Mouse (Mus musculus): ENCODE results near the gene Ltbp3.

Gene Ltbp3

GRCm38 (mm10) chr19:5723934-5724548, 16.7 kb upstream of the Ltbp3 start:
- DNase-seq (ENCODE audit: low read depth, low spot score), result no peak

GRCm38 (mm10) chr19:5724549-5724941, 16.2 kb upstream of the Ltbp3 start:
- no peak for DNase-seq (ENCODE audit: low read depth, low spot score)

- no peak for DNase-seq (ENCODE audit: low read depth, low spot score)
Observed at GRCm38 (mm10) chr19:5725029-5725707, 15.5 kb upstream of the Ltbp3 start.

GRCm38 (mm10) chr19:5725767-5726515, 14.8 kb upstream of the Ltbp3 start, which contains the start of gene Ehbp1l1:
Gene Ehbp1l1, minus strand, starts transcription at chr19:5726317.
- no peak for DNase-seq (ENCODE audit: low read depth, low spot score)

GRCm38 (mm10) chr19:5726961-5727578, 13.6 kb upstream of the Ltbp3 start:
- DNase-seq (ENCODE audit: low read depth, low spot score), result no peak

GRCm38 (mm10) chr19:5727701-5728100, 13.0 kb upstream of the Ltbp3 start:
- DNase-seq (ENCODE audit: low read depth, low spot score), result peak; percentile 48

- DNase-seq (ENCODE audit: low read depth, low spot score), result no peak
Observed at GRCm38 (mm10) chr19:5728631-5729443, 11.9 kb upstream of the Ltbp3 start.

GRCm38 (mm10) chr19:5729444-5729815, 11.3 kb upstream of the Ltbp3 start, which contains the start of gene Fam89b:
Gene Fam89b, minus strand, starts transcription at chr19:5729653.
- DNase-seq (ENCODE audit: low read depth, low spot score), result peak; percentile 62

- no peak for DNase-seq (ENCODE audit: low read depth, low spot score)
Observed at GRCm38 (mm10) chr19:5730314-5731186, 10.2 kb upstream of the Ltbp3 start.

GRCm38 (mm10) chr19:5731264-5731978, 9.3 kb upstream of the Ltbp3 start:
- DNase-seq (ENCODE audit: low read depth, low spot score), result peak; percentile 92

- DNase-seq (ENCODE audit: low read depth, low spot score), result no peak
Observed at GRCm38 (mm10) chr19:5734325-5734724, 6.4 kb upstream of the Ltbp3 start.

GRCm38 (mm10) chr19:5739446-5739845, 1.3 kb upstream of the Ltbp3 start:
- DNase-seq (ENCODE audit: low read depth, low spot score), result no peak

- DNase-seq (ENCODE audit: low read depth, low spot score), result no peak
Observed at GRCm38 (mm10) chr19:5741641-5742240, 1.0 kb downstream of the Ltbp3 start.

GRCm38 (mm10) chr19:5742241-5742641, 1.5 kb downstream of the Ltbp3 start:
- no peak for DNase-seq (ENCODE audit: low read depth, low spot score)

- no peak for DNase-seq (ENCODE audit: low read depth, low spot score)
Observed at GRCm38 (mm10) chr19:5743576-5743975, 2.9 kb downstream of the Ltbp3 start.

GRCm38 (mm10) chr19:5745756-5746710, 5.3 kb downstream of the Ltbp3 start:
- no peak for DNase-seq (ENCODE audit: low read depth, low spot score)

GRCm38 (mm10) chr19:5746907-5747363, 6.2 kb downstream of the Ltbp3 start:
- no peak for DNase-seq (ENCODE audit: low read depth, low spot score)

- DNase-seq (ENCODE audit: low read depth, low spot score), result peak; percentile 50
Observed at GRCm38 (mm10) chr19:5749476-5749875, 8.8 kb downstream of the Ltbp3 start.
